Mouse (Mus musculus): ENCODE results near the gene Vasn. TPM values are rescaled to one million over a fixed set of nuclear protein-coding genes. Genes with fewer than 3 reads are reported as not detected.

Gene Vasn
- 0.63 to 2.5 TPM (median 0.81 TPM) in 3 of 4 replicates, not detected in the other for total RNA-seq (2023; ENCODE audit: inconsistent age)

GRCm38 (mm10) chr16:4639831-4640237, at the start of gene Vasn, which contains the start of gene Dnaja3:
Gene Vasn (plus strand): TSS chr16:4639941.
Gene Dnaja3 (plus strand): TSS chr16:4639989.

GRCm38 (mm10) chr16:4593971-4594813, 45.5 kb upstream of the Vasn start, which contains the start of gene Glis2:
Gene Glis2 (plus strand): TSS chr16:4594713.

GRCm38 (mm10) chr16:4624481-4625110, 15.1 kb upstream of the Vasn start, which contains the start of gene Pam16:
Gene Pam16 (minus strand): TSS chr16:4624988.

GRCm38 (mm10) chr16:4679121-4680018, 39.6 kb downstream of the Vasn start, which contains the start of gene Coro7:
Gene Coro7 (minus strand): TSS chr16:4679777.

Other genes with a start within 250 kb of the Vasn start
- gene Adcy9, start 219.4 kb upstream of the Vasn start, total RNA-seq (2023; ENCODE audit: inconsistent age) = 3.7 to 4.8 TPM (median 4.2 TPM) in 4 replicates
- 1.3 to 2.4 TPM (median 1.7 TPM) in 4 replicates for gene Srl, start 98.1 kb upstream of the Vasn start, total RNA-seq (2023; ENCODE audit: inconsistent age)
- 9.7 to 12.9 TPM (median 11.3 TPM) in 4 replicates for gene Tfap4, start 80.1 kb upstream of the Vasn start, total RNA-seq (2023; ENCODE audit: inconsistent age)
- gene Glis2, start 45.2 kb upstream of the Vasn start, total RNA-seq (2023; ENCODE audit: inconsistent age) = 0.13 to 0.61 TPM (median 0.45 TPM) in 3 of 4 replicates, not detected in the other
- gene Pam16, start 15.0 kb upstream of the Vasn start, total RNA-seq (2023; ENCODE audit: inconsistent age) = 35.3 to 46.5 TPM (median 42.0 TPM) in 4 replicates
- 30.1 to 34.1 TPM (median 31.9 TPM) in 4 replicates for gene Dnaja3, start within 50 bp of the Vasn start, total RNA-seq (2023; ENCODE audit: inconsistent age)
- gene Coro7, start 39.8 kb downstream of the Vasn start, total RNA-seq (2023; ENCODE audit: inconsistent age) = 202 to 234 TPM (median 210 TPM) in 4 replicates
- gene Nmral1, start 79.4 kb downstream of the Vasn start, total RNA-seq (2023; ENCODE audit: inconsistent age) = 10.6 to 12.9 TPM (median 11.6 TPM) in 4 replicates
- 47.7 to 55.4 TPM (median 53.2 TPM) in 4 replicates for gene Hmox2, start 86.4 kb downstream of the Vasn start, total RNA-seq (2023; ENCODE audit: inconsistent age)
- 54.2 to 63.9 TPM (median 60.2 TPM) in 4 replicates for gene Cdip1, start 150.4 kb downstream of the Vasn start, total RNA-seq (2023; ENCODE audit: inconsistent age)
- gene 4930562C15Rik, start 195.5 kb downstream of the Vasn start, total RNA-seq (2023; ENCODE audit: inconsistent age) = not detected in 4 replicates
- gene Ubald1, start 240.4 kb downstream of the Vasn start, total RNA-seq (2023; ENCODE audit: inconsistent age) = 173 to 195 TPM (median 185 TPM) in 4 replicates
- gene Mgrn1, start 246.3 kb downstream of the Vasn start, total RNA-seq (2023; ENCODE audit: inconsistent age) = 138 to 157 TPM (median 152 TPM) in 4 replicates